Mouse (Mus musculus) gastrocnemius, postnatal 25 days (tissue): ENCODE measurements around the gene Gnptab. TPM values are rescaled to one million over a fixed set of nuclear protein-coding genes. Genes with fewer than 3 reads are reported as not detected.
A peak's percentile ranks its signal among the peaks of the same experiment; 100 is the strongest.
"Not testable (repeated sequence)": the region's sequence is repeated elsewhere in the genome, so short reads cannot be mapped to it uniquely, and the experiment has no call there.

Experiments used
- DNase-seq: peaks from one replicate; pipeline ENCODE4 v3.0.0; 2022
- long read RNA-seq, 2 experiments: library from polyadenylated mRNA; stranded (forward); transcript quantifications; one replicate each; pipeline ENCODE4 v2.0.0; 2021
- total RNA-seq, 2 experiments: library from RNA; stranded (reverse); gene quantifications; 1 replicate in 1 of 2; 2 replicates in 1 of 2; pipeline ENCODE4 v1.2.3; 2021

The Gnptab gene
- 10 to 100 TPM; 15.4 to 15.8 TPM for total RNA-seq
- long read RNA-seq, experiment 1, partial matches to known transcripts: 0 of 2 reads
- long read RNA-seq, experiment 1, other reads (novel, unspliced or antisense): 2 of 2 reads
- long read RNA-seq, experiment 2, full-length matches to known transcripts: 5 of 12 reads
- long read RNA-seq, experiment 2, partial matches to known transcripts: 3 of 12 reads
- long read RNA-seq, experiment 2, other reads (novel, unspliced or antisense): 4 of 12 reads

DNA sequence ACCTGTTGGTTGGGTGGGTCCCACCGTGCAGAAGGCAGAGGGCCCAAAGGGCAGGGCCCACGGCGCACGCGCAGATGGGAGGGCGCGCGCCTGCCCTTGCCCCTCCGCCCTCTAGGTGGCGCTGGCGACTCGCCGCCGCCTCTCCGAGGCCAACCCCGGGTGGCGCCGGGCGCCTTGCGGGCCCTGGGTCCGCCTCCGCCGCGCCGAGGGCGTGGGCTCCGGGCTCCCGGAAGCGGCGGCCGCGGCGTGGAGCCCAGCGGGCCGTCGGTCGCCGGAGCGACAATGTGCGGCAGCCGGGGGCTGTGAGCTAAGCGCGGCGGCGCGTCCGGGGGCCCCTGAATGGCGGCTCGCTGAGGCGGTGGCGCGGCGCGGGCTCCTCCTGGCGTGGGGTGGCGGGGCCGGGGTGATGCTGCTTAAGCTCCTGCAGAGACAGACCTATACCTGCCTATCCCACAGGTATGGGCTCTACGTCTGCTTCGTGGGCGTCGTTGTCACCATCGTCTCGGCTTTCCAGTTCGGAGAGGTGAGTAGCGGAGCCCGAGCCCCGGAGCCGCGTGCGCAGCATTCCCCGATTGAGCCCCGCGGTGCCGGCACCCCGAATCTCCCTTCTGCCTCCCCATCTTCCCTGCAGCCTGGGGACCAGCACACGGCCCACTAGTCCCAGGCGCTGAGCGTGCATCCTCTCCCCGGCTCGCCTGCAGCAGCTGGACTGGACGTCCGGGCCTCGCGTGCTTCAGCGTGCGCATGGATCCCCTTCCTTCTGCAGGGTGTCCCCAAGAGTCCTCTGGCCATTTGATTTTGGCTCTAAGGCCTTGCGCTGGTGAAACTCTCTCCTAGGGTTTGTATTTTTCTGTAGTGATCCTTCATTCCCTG lies at the start of gene Gnptab, which contains the start of gene Dram1:
Gnptab (plus strand) TSS at position 120 of the 873 bp plus-strand sequence.
Dram1 (minus strand) TSS at position 68 of the 873 bp plus-strand sequence.
- peak; percentile 88 for DNase-seq

DNA sequence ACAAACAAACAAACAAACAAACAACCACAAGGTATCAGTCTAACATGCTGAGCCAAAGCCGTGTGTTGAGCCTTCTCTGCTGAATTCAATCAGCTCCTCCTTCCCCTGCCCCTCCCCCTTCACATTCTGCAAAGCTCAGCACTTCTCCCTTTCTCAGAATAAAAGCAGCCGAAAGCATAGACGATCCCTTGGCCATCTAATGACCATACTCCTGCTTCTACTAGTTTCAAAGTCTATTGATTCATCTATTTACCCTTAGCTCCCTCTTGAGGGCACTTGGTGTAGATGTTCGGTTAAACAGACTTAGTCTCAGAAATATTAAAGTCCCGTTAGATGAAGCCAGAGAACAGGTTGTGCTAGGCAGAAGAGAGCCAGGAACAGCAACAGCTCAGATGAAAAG lies 48.2 kb upstream of the Gnptab start:
- no peak for DNase-seq

DNA sequence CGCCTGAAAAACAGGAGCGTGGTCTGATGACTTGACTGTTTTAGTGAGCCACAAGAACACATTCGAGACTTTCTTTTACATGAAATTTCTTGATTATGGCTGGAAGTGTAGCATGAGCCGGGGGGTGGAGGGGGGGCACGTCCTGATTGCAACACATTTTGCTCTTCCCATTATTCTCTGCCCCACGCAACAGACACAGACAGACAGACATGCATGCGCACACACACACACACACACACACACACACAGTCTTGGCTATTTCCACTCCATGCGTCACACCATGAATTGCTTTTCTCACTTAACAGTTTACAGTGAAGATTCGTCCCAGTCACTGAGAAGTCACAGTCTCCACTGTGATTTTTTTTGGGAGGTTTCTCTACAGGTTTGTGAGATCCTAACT lies 38.3 kb upstream of the Gnptab start:
- no peak for DNase-seq

DNA sequence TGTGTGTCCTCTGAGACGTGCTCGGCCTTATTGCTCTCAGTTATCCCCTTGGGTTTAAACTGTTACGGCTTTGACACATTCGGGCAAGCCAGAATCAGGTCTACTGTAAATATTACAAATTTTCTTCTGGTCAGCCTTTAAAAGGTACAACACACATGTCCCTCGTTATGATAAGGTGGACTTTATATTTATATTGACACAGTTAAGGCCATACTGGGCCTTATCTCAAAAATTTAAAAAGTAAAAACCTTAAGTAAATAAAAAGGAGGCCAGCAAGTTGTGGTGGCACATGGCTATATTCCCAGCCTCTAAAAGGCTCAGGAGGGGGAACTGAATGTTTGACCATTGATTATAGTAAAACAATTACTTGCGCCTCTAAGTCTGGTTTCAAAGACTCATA lies 37.6 kb upstream of the Gnptab start:
- DNase-seq: no peak

DNA sequence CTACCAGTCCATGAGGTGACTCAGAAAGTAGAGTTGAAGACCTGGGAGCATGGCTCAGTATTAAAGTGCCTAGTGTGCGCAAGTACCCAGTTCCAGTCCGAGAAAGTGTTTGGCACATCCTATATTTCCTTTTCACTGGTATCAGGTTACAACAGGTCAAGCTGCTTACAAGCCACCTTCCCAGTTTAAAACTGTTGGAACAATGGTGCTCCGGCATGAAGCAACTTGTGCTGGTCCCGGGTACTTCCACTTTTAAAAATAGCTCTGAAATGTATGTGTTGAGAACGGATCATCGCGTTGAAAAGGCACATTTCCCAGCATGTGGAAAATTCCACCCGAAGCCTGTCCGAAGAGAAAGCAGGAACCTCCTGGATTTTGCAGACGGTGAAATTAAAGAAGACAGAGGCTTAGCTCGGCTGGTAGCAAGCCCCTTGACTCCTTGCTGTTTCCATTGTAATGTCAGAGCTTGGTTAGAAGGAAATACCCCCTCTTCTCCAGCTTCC lies 33.0 kb upstream of the Gnptab start:
- DNase-seq: no peak

DNA sequence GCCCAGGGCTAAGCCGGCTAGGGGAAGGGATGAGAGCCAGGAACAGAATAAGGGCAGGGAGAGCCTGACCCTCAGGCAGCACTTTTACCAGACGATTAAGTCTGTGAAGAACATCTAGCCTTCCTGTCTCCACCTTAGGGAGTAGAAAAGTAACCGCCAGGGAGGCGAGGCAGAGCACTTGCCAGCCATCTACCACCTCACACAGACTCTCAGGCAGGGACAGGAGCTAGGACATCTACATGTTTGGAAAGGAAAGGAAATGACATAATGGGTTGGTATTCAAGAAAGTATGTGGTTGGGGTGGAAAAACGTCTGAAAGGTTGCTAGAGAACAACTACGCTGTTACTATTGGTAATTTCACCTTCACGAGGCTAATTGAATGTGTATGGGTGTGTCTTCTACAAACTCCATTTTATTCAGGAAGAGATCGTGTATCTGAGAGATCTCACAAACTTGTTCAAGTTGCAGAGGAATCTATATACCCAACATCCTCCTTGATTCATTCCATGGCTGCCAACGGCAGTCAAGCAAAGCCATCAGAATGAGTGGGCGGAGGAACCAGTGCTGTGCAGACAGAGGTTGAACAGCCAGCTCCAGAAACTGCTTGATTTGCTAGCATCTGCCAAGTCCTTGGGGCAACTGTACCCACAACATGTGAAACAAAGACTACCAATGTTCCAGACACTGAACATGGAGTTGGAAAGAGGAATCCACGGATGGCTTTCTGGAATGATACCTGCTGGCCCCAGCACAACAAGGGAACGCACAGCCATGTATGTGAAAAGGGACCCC lies 32.3 kb upstream of the Gnptab start:
- DNase-seq: no peak

DNA sequence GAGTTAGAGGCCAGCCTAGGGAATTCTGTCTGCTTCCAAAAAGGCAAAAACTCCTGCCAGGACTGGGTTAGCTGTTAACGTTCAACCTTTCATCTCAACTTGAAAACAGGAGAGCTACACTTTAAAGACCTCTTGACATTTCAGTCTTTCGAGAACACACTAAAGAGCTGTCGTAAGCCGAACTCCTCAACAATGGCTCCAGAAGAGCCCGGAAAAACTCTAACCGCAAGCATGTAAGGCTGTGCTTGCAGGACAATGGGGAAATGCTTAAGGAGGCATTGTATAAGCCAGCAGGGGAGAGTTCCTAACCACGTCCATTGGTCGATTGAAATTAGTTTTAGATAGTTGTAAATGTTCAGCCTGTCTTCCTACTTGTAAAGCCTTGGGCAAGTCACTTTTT lies 29.1 kb upstream of the Gnptab start:
- DNase-seq: no peak

DNA sequence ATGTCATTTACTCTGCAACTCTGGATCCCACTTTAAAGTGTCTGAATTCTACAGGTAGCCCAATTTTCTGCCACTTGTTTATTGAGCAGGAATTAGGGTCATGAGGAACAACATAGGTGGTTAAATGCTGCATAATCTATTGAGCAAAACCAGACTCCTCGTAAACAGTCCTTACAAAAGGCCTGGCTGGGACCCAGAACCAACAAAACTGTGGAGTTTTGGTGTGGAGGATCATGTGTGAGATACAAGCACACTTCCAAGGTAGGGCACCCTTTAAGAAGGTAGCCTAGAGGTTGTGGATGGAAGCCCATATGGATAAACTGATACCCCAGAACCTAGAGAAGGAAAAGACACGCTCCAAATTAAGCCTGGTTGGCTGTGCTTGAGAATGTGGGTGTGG lies 28.2 kb upstream of the Gnptab start:
- DNase-seq: no peak

DNA sequence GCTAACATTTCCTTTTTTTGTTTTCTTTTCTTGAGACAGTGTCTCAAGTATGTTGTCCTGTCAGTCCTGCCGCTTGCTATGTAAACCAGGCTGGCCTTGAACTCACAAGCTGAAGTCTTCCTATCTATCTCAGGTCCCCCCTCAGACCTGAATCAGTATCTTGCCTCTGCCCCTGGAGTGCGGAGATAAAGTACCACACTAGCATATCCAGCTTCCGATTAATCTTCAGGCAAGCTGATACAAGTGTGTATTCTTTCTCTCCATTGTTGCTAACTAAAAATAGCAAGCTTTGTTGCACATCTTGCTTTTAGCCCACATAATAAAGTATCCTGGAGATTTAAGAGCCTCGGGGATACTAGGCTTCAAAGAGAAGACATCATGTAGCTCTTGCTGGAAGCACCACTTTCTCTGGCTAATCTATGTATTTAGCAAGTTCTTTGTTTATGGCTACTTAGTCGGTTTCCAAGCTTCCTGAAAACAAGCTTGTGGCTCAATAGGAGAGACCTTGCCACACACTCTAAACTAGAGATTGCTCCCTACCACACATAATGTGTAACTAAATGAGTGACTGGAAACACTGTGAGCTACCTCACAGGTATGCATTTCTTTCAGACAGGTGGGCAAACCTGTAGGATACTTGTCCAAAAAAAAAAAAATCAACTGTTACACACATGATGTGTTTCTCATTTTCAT lies 27.4 kb upstream of the Gnptab start:
- no peak for DNase-seq

DNA sequence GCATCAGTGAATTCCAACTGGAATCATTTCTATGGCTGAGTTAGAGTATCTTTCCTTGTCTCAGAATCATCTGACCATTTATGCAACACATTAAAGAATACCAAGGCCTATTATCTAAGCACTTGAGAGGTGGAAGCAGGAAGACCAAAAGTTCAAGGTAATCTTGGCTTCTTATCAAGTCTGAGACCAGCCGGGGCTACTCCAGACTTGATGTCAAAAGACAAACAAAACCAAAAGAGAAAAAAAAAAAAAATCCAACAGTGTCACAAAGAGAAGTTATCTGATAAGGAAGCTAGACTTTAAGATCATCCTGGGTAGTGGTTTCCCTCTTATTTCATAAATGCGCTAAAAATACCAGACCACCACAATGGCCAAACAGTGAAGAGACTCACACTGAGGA lies 26.4 kb upstream of the Gnptab start:
- no peak for DNase-seq

DNA sequence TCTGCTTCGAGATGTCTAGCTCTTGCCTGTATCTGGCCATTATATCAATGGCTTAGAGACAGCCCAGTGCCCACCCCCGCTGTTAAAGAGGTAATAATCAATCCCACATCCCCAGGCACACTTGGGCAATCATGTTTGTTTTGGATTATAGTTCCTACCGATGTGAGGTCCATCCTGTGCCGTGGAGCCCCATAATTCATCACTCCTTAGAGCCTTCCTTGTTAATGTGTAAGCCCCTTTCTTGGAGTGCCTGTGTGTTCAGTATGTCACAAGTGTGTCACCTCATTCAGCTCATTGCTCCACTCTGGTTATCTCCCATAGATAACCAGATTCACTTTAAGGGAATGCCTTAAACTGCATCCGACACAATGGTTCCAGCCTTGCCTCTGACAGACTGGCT lies 24.3 kb upstream of the Gnptab start:
- DNase-seq: no peak

DNA sequence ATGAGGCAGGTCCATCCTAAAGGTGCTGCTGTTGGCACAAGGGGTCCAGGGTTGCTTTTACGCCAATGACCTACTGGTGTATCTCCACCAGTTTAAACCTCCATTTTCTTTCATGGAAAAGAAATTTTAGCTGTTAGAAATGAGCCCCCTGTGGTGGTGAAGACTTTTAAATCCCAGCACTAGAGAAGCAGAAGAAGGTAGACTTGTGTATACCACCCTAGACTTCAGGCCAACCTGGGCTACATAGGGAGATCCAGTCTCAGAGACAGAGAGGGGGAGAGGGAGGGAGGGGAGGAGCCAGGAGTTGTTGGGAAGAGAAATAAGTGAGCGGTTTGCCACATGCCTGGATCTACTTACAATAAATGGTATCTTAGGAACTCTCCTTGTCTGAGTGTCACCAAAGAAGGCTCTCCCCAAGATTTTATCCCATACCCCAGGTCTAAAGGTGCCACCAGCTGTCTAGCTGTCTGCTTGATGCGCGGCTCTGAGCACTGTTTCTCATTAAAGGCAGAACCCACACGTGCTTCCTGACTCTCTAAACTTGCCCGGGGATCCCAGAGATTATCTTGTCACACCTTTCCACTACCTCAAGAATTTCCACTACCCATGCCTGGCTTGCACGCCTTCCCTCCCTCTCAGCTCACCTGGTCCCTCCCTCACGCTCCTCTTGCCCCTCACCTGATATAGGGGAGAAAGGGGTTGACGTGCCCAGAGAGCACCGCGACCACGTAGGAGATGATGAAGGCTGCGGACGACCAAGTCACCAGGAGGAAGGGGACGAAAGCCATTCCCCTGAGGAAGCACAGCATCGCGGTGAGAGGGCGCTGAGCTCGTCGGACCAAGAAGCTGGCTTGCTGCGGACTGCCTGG lies 22.6 kb upstream of the Gnptab start:
- DNase-seq: no peak

DNA sequence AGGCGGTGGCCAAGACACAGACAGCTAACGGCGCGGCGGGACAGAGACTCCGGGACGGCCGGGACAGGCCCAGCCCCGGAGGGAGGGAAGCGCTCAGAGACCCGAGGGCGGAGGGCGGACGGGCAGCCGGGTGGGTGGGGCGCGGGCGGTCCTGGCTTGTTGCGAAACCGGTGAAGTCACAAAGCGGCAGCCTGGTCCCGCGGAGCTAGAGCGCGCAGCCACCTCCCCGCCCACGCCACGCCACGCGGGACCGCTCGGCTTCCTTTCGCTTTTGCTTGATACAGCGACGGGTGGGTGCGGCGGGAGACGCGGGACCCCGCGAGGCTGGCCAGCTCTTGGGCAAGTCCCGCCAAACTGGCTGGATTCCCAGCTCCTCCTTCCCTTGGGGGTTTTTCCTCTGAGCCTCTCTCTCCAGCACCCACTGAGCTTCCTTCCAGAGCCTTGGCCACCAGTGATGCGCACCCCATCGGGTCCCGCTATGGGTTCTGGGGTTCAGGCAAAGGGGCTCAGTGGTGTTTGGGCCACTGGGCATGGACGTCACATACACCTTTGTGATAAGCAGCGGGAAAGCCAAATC lies 21.9 kb upstream of the Gnptab start:
- peak; percentile 85 for DNase-seq

DNA sequence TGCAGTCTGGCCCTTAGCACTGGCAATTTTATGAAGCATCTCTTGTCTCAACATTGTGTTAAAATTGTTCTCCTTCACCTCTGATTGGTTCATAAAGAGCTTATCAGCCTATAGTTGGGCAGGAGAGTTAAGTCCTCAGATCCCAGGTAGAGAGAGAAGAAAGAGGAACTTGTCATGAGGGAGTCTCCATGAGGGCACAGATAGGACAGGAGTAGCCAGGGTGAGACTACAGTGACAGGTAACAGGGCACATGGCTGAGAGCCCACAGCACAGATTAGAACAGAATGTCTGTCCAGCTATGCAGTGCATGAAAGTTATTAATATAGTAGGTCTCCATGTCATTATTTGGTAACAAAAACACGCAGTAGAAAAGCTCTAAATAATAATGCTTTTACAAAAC lies 16.7 kb upstream of the Gnptab start:
- no peak for DNase-seq

DNA sequence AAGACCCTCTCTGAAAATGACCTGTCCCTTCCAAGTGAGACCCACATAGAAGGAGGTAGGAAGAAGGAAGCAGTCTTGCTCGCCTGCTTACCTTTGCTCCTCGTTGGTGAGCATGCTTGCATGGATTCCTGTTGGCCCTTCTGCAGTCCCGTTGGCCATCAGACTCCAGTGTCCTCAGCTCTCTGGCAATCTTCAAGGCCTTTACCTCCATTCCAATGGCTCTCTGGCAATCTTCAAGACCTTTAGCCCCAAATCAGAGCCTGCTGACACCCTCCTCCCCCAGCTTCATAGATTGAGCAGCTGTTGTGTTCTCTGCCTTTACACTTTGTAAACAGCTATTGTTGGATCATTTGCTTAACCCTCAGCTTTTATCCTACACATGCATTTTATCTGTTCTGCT lies 14.7 kb upstream of the Gnptab start:
- no peak for DNase-seq

DNA sequence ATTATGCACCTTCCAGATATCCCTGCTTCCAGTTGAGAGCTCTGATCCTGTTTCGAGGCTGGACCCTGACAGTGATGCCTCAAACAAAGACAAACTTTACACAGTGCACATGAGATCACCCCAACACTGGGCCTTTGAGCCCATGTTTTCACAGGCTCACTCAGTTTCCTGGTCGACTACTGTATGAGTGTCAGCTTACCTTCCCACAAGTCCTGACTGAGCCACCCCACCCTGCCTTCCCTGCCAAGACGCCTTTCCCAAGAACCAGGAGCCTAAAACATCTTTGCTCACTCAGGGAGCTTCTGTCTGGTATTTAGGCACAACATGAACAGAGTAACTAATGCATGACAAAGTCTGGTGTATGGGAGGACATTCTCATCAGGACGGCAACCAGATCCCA lies 9.7 kb upstream of the Gnptab start:
- no peak for DNase-seq

DNA sequence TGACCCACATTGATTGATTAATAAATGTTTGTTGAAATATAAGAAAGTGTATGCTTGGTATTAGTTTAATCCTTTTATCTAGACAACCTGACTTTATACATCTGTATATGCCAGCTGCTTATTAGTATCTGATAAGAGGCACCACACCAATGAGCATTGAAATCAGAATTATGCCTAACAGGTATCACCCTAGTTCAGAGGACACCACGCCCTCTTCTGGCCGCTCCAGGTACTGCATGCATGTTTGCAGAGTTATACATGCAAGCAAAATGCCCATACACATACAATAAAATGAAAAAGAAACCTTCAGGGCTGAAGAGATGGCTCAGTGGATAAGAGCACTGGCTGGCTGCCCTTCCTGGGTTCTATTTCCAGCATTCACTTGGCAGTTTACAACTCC lies 7.1 kb upstream of the Gnptab start:
- DNase-seq: no peak

DNA sequence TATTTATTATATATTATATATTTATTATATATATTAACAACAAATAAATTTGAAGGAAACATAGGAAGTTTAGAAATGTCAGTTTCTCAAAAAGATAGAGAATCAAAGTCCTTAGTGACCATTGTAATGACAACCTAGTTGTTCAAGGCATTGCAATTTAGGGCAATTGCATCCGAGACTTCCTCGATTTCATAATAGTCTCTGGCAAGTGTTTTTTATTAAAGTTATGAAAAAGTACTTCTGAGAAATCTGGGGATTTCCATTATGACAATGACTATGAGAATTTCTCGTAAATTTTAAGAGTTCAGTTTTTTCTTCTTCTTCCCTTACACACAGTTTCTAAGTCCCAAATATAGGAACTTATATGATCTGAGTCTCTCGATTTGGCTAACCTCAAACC lies 6.5 kb upstream of the Gnptab start:
- no peak for DNase-seq

DNA sequence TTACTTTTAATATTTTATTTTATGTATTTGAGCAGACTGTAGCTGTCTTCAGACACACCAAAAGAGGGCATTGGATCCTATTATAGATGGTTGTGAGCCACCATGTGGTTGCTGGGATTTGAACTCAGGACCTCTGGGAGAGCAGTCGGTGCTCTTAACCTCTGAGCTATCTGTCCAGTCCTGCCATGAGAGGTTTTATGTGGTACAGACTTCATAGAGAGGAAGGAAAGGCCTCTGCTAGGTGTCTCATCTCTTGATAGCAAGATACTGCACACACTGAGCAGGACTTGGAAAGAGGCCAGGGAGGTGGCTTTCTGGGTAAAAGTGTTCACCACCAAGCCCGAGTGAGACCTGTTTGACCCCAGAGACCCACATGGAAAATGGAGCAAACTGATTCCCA lies 6.0 kb upstream of the Gnptab start:
- DNase-seq: not testable (repeated sequence)

DNA sequence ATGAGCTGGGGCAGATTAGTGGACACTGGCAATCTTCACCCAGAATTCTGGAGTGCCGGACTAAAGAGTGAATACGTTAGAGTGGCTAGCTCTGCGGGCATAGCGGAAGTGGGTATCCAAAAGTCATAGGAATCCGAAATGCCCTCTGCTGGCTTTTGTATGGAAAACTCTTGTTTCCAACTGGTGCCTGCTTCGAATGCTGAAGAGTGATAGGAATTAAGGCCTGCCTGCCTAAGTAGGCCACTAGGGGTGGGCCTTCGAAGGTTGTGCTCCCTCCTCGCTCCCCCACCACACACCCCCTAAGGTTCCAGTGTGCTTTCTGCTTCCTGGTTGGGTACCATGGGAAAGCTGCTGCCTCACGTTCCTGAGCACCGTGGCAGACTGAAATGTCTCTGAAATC lies 3.9 kb upstream of the Gnptab start:
- DNase-seq: no peak

DNA sequence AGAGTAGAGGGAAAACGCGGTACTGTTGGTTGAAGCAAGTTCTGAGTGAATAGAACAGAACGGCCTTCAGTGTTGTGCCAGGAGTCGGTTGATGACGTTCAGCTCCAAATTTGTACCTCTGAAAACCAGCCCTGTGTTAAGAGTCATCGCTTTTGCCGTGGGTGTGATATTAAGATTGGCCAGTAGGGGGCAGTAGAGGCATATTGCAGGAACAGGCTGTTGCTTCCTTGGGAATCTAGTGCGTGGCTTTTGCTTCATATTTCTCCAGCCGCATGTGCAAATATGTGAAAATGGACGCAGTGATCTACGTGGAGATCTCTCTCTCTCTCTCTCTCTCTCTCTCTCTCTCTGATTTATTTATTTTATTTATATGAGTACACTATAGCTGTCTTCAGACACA lies 2.2 kb upstream of the Gnptab start:
- peak; percentile 71 for DNase-seq
